Mouse (Mus musculus) retina, postnatal 1 day (tissue): ENCODE data around the gene Hectd2.
A peak's percentile ranks its signal among the peaks of the same experiment; 100 is the strongest.

Experiments
- DNase-seq: peaks from one replicate; pipeline ENCODE4 v3.0.0-alpha.2; 2012

Hectd2 gene

DNA sequence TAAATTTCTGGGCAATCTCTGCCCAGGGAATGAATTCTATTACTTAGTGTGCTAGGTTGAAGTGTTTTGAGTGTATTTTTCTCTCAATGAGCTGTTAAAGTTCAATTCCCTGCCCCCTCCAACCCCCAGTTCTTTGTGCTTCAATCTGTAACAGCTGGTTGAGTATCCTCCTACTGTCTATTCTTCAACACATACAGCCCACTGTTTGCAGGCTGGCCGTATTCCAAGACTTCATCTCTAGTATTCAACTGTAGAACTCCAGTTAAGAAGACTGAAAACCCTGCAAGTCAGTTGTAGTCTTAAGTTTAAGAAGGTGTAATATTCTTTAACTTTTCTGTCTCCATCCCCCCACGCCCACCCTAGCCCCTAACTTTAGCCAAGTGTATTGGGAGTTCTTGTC, 10.0 kb downstream of the Hectd2 start:
- DNase-seq = peak; percentile 61

DNA sequence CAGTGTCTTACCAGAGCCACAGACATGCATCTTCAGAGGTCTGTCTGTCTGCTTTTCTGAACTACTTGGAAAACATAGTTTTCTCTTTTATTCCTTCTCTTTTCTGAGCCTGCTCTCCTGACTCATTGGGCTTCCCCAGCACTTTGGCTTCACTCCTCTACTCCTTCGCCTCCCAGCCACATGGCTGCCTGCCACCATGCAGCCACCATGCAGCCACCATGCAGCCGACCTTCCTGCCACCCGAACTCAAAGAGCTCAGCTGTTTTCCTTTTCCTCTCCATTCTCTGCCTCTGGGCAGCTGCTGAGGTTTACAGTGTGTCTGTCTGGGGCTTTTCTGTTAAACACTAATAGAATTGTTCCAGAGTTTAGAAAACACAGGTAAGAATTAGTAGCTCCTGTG, 19.5 kb downstream of the Hectd2 start:
- no peak for DNase-seq

DNA sequence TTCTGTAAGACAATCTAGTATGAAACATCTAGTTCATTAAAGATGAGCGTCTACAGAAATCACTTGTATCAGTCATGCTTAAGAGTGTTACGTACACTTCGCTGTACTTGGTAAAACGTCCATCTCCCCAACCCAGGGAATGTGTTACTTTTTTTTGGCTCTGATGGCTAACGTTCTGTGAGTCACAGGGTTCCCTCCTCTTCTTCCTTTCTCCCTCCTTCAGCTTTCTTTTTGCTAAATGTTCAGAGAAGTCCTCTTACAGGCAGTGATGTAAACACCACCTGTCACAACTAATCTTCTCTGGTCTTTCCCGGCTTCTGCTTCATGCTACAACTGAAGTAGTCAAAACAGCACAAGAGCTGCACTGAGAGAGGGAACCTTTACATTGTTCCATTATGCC, 20.7 kb downstream of the Hectd2 start:
- DNase-seq = no peak

GRCm38 (mm10) chr19:36580874-36581273, 26.4 kb downstream of the Hectd2 start:
- DNase-seq = no peak

DNA sequence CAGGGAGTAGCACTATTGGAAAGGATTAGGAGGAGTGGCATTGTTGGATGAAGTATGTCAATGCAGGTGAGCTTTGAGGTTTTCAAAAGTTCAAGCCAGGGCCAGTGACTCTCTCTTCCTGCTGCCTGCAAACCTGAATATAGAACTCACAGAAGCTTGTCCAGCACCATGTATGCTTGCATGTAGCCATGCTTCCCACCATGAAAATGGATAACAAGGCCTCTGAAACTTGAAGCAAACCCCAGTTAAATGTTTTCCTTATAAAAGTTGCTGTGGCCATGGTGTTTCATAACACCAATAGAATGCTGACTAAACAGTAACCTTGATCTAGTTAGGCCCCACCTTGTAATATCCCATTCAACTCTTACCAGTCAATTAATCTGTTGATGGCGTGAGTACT, 27.7 kb downstream of the Hectd2 start:
- no peak for DNase-seq

- no peak for DNase-seq
Measured at GRCm38 (mm10) chr19:36585505-36585904, 31.1 kb downstream of the Hectd2 start.

DNA sequence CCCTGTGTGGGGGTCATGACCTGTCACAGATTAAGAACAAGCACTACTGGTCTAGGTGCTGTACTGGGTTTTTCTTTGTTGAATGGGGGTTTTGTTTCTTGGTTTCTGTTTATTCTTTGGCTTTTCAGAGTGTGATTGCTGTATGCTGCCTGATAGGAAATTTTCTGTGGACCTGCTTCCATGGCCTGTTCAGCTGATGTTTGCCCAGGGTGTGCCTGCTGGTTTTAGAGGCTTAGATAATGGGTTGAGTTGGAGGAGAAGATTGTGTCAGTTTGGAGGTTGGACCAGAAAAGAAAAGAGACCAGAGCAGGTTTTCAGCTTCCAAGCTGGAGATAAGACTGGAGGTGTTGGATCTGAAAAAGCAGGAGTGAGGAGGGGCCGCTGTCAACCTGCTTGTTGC, 40.0 kb downstream of the Hectd2 start:
- DNase-seq = no peak

DNA sequence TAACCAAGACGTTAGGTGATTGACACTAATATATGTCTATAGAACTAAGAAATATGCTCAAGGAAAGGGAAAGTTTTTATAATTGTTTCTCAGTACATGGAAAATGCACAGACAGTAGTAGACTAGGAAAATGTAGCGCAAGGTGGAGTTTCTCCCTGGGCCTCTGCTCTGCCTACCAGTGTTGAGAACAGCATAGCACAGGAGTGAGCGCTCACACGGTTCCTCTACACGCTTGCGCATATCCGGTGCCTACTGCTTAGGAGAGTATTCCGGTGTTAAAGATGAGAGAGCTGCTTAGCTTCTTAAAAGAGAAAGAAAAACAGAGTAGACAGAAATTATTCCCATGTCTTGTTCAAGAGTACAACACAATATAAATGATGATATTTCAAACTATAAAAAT, 47.4 kb downstream of the Hectd2 start:
- no peak for DNase-seq

- peak; percentile 41 for DNase-seq
Measured at GRCm38 (mm10) chr19:36602535-36603312, 48.3 kb downstream of the Hectd2 start.

- DNase-seq = peak; percentile 17
Measured at GRCm38 (mm10) chr19:36606270-36606669, 51.8 kb downstream of the Hectd2 start.

DNA sequence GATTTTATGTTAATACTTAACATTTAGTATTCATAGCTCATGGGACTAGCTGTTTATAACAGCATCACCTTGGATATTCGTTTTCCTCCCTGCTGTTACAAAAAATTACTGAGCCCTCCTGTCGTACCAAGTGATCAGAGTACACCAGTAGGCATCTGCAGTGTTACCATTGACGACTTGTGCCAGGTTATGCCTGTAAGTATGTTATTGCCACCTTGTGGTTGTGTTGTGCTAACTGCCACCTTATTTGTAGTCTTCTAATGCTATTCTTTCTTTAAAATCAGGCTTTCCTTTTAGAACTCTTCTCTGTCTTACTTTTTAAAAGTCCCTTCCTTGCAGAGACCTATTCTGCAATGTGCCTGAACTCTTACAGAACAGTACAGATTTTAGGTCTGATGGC, 54.8 kb downstream of the Hectd2 start:
- DNase-seq = no peak

GRCm38 (mm10) chr19:36610309-36610708, 55.9 kb downstream of the Hectd2 start:
- no peak for DNase-seq

DNA sequence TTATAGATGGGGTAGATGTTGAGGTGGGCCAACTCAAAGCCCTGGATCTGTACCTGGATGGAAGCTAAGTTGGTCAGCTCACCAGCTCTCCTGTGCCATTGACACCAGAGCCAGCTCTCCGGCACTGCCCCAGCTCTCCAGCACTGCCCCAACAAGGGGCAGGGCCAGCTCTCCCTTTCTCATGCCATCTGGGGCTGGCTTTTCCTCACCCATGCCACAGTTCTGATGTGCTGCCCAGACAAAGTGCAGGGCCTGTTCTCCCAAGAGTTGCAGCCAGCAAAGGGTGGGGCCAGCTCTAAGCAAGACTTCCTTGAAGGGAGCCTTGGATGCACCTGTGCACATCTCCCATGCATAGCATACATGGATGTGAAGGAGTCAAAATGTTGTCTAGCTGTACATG, 71.5 kb downstream of the Hectd2 start:
- DNase-seq = no peak

DNA sequence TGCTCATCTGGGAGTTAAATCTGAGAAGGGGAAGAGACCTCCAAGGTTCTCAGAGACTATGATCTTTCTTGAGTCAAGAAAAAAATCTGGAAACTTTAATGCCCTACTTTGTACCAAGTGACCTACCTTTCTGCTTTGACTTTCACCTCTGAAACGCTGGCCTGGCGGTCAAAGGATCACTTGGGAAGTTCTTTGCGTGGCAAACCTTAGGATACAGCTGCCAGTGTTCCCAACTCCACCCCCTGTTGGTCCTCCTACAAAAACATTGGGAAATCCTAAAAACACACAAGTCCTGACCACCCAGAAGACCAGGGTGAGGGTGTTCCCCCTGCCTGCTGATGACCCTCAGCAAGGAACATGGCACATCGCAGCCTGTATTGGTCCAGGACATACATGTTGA, 72.4 kb downstream of the Hectd2 start:
- DNase-seq = no peak

- peak; percentile 19 for DNase-seq
Measured at GRCm38 (mm10) chr19:36629394-36629910, 75.0 kb downstream of the Hectd2 start.

GRCm38 (mm10) chr19:36630361-36630760, 75.9 kb downstream of the Hectd2 start:
- peak; percentile 27 for DNase-seq

DNA sequence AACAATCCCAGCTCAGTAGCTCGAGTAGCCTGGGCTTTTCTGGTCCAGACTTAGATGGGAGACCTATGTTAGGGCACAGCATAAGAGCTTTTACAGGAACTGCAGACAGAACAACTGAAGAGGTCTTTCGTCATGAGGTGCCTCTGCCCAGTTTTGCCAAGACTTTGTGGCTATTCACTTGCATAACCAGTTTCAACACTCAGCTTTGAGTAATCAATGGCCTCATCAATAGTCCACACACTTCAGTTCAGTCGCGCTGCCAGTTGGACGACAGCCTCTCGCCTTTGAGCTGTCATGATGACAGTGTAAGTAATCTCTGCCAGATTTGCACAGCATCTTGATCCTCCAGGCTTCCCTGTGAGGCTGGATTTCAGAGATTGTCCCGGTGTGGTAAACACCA, 80.3 kb downstream of the Hectd2 start:
- DNase-seq = no peak

GRCm38 (mm10) chr19:36637223-36637622, 82.8 kb downstream of the Hectd2 start:
- no peak for DNase-seq

GRCm38 (mm10) chr19:36637948-36638587, 83.6 kb downstream of the Hectd2 start:
- DNase-seq = peak; percentile 41

DNA sequence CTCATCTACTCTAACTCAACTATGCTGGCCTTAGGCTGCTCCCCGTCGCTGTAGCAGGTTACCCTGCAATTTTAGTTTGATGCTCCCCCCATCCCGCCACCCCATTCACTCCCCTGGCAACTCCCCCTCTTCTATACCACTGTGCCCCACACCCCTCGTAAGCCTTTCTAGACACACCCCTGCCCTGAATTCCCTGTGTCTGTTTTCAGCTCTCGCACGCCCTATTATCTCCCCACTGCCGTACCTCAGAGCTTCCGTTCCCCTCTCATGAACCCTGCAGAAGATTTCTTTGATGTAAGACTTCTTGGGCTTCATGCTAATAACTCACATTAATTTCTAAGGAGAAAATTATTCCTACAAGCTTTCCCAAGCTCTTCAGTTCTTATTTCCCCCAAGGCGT, 84.6 kb downstream of the Hectd2 start:
- no peak for DNase-seq

GRCm38 (mm10) chr19:36641128-36641527, 86.7 kb downstream of the Hectd2 start:
- no peak for DNase-seq

DNA sequence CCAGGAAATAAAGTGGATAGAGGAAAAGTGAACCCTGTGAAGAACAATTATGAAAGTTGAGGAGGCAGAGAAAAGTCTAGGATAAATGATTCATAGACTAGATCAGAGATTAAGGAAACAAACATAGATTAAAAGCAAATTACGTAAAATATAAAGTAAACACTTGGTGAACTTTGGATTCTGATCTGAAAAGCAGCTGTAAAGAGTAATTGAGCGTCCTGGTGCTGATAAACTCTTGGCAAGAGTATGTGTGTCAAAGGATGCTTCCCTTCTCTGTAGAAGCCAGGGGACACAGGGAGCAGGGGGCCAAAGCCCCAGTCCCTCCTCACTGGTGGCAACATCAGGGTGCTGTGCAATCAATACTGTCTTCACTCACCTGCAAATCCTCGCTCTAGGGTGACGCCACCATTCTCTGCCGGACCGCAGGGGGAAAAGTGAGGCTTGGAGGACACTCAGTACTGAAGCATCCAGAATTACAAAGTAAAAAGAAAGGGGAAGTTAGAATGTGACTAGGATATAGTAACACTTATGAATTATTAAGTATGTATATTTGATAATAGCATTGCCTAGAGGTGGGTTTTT, 91.0 kb downstream of the Hectd2 start:
- no peak for DNase-seq

GRCm38 (mm10) chr19:36646132-36646828, 91.8 kb downstream of the Hectd2 start:
- DNase-seq = no peak
